In the genomic region with DNA sequence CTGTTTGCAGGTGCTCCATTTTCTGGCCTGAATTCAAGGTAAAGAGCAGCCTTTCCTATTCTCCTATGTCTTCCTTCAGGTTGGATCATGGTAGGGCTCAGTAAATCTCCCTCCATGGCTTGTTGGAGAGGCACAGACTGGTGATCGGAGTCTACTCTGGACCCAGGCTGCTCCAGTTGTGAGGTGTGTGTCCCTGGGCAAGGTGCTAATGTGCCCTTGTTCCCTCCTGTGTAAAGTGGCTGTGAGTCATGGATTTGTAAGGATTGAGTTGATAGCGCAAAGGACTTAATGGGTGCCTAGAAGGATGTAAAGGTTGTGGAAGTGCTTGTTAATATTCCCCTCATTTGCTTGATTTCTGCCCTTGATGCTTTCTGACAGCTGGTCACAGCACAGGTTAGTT, we compare ENCODE assay signal across 11 mouse cellular contexts. TPM values are rescaled to one million over a fixed set of nuclear protein-coding genes. Genes with fewer than 3 reads are reported as not detected.
DNase-seq lines count a peak whose midpoint lies in the region; ATAC-seq and TF ChIP-seq lines count a peak whose summit lies in the region.
"Had no signal": no experiment of that assay in that cellular context is flagged by ENCODE, and none has a peak within 500 bp of the region (broad histone marks: within the 10 kb centered on the region; RNA-seq: fewer than 3 reads in every experiment).

No protein-coding gene starts in this region.

- 0 out of 2 replicates have a peak overlapping the region, but pooled peaks have one; percentile 98 for H3K4me3 ChIP-seq in forebrain, embryonic 13.5 days
- H3K4me3 ChIP-seq in forebrain, embryonic 16.5 days (replicated peaks; ENCODE audit: low read length): no peak overlapping the region
- H3K4me3 ChIP-seq in lung, postnatal 0 days (ENCODE audit: low read depth, low read length): no peak overlapping the region
- H3K4me3 ChIP-seq in intestine, embryonic 16.5 days (ENCODE audit: low read length): peak overlapping the region; percentile 100
- H3K4me3 ChIP-seq in stomach, embryonic 14.5 days (ENCODE audit: low read depth, low read length): no peak overlapping the region

- peak overlapping the region; percentile 93; the same call in 1 of the 2 replicates for H3K4me2 ChIP-seq in forebrain, embryonic 13.5 days
- no peak overlapping the region for H3K4me2 ChIP-seq in forebrain, embryonic 16.5 days (ENCODE audit: low read length)
- no peak overlapping the region for H3K4me2 ChIP-seq in lung, postnatal 0 days (replicated peaks; ENCODE audit: low read depth, low read length)
- peak overlapping the region; percentile 73 for H3K4me2 ChIP-seq in intestine, embryonic 16.5 days (ENCODE audit: low read depth, low read length)
- H3K4me2 ChIP-seq in stomach, embryonic 14.5 days (replicated peaks; ENCODE audit: low read depth, low read length): peak overlapping the region; percentile 70; the same call in 1 of the 2 replicates

- peaks cover 59% of the 10 kb centered on the region for H3K36me3 ChIP-seq in forebrain, embryonic 13.5 days (ENCODE audit: poor library complexity, severe bottlenecking)
- peaks cover 13% of the 10 kb centered on the region; the same call in 1 of the 2 replicates for H3K36me3 ChIP-seq in forebrain, embryonic 16.5 days (ENCODE audit: control insufficient read depth, insufficient read depth)
- peaks cover 11% of the 10 kb centered on the region; the same call in 1 of the 2 replicates for H3K36me3 ChIP-seq in lung, postnatal 0 days (ENCODE audit: insufficient read depth, low read length)
- peaks cover 8% of the 10 kb centered on the region; the same call in 1 of the 2 replicates for H3K36me3 ChIP-seq in intestine, embryonic 16.5 days (ENCODE audit: control insufficient read depth, insufficient read depth, low read length)
- H3K36me3 ChIP-seq in stomach, embryonic 14.5 days (ENCODE audit: control insufficient read depth, insufficient read depth, low read length): peaks cover 44% of the 10 kb centered on the region

- TF ChIP-seq EP300 in lung, postnatal 0 days (IDR thresholded peaks at IDR 0.05): no peak

- no peak overlapping the region for H3K27ac ChIP-seq in forebrain, embryonic 13.5 days
- H3K27ac ChIP-seq in forebrain, embryonic 16.5 days (ENCODE audit: low read length): no peak overlapping the region
- no peak overlapping the region for H3K27ac ChIP-seq in lung, postnatal 0 days (ENCODE audit: low read length)
- peak overlapping the region; percentile 55 for H3K27ac ChIP-seq in intestine, embryonic 16.5 days (ENCODE audit: low read length)
- H3K27ac ChIP-seq in stomach, embryonic 14.5 days (ENCODE audit: low read length): no peak overlapping the region

- no peak overlapping the region for H3K9ac ChIP-seq in forebrain, embryonic 13.5 days
- no peak overlapping the region for H3K9ac ChIP-seq in forebrain, embryonic 16.5 days (replicated peaks; ENCODE audit: low read depth, low read length)
- no peak overlapping the region for H3K9ac ChIP-seq in lung, postnatal 0 days (replicated peaks; ENCODE audit: low read depth)
- peak overlapping the region; percentile 99 for H3K9ac ChIP-seq in intestine, embryonic 16.5 days (ENCODE audit: low read depth, low read length)
- H3K9ac ChIP-seq in stomach, embryonic 14.5 days (replicated peaks; ENCODE audit: low read depth, low read length): no peak overlapping the region

- ATAC-seq in forebrain, embryonic 13.5 days: no peak
- no peak for ATAC-seq in forebrain, embryonic 16.5 days
- no peak for ATAC-seq in lung, postnatal 0 days
- no peak for ATAC-seq in intestine, embryonic 16.5 days
- ATAC-seq in stomach, embryonic 14.5 days (ENCODE audit: insufficient number of reproducible peaks, insufficient read depth, low FRiP score, low read depth): no peak
- ATAC-seq in monocyte, adult 5-6 weeks (replicated peaks; ENCODE audit: insufficient number of reproducible peaks, low FRiP score, low TSS enrichment, poor library complexity, severe bottlenecking): no peak

- WGBS in forebrain, embryonic 13.5 days: 94% methylated on average over 2 of the region's 2 CpGs
- WGBS in forebrain, embryonic 16.5 days: 100% methylated on average over 2 of the region's 2 CpGs
- WGBS in lung, postnatal 0 days: 78% methylated on average over 2 of the region's 2 CpGs
- WGBS in intestine, embryonic 16.5 days: 86% methylated on average over 2 of the region's 2 CpGs
- WGBS in stomach, embryonic 14.5 days: 99% methylated on average over 2 of the region's 2 CpGs

- no peak for TF ChIP-seq CTCF in lung, postnatal 0 days (IDR thresholded peaks at IDR 0.05)

- H3K9me3 ChIP-seq in forebrain, embryonic 13.5 days (replicated peaks): no peaks in the 10 kb centered on the region
- H3K9me3 ChIP-seq in forebrain, embryonic 16.5 days (ENCODE audit: control insufficient read depth, low read length): no peaks in the 10 kb centered on the region
- H3K9me3 ChIP-seq in lung, postnatal 0 days (ENCODE audit: low read length): no peaks in the 10 kb centered on the region
- no peaks in the 10 kb centered on the region for H3K9me3 ChIP-seq in intestine, embryonic 16.5 days (ENCODE audit: control insufficient read depth, low read length)
- no peaks in the 10 kb centered on the region for H3K9me3 ChIP-seq in stomach, embryonic 14.5 days (ENCODE audit: control insufficient read depth, low read depth, low read length)

- no peaks in the 10 kb centered on the region for H3K27me3 ChIP-seq in forebrain, embryonic 13.5 days
- H3K27me3 ChIP-seq in forebrain, embryonic 16.5 days (replicated peaks; ENCODE audit: control insufficient read depth, insufficient read depth, low read length): no peaks in the 10 kb centered on the region
- no peaks in the 10 kb centered on the region for H3K27me3 ChIP-seq in lung, postnatal 0 days (replicated peaks; ENCODE audit: insufficient read depth, low read length)
- no peaks in the 10 kb centered on the region for H3K27me3 ChIP-seq in intestine, embryonic 16.5 days (replicated peaks; ENCODE audit: control insufficient read depth, insufficient read depth, low read length)
- no peaks in the 10 kb centered on the region for H3K27me3 ChIP-seq in stomach, embryonic 14.5 days (ENCODE audit: control insufficient read depth, insufficient read depth, low read length)

- peaks cover 20% of the 10 kb centered on the region for H3K4me1 ChIP-seq in forebrain, embryonic 13.5 days
- H3K4me1 ChIP-seq in forebrain, embryonic 16.5 days (replicated peaks; ENCODE audit: control insufficient read depth, insufficient read depth, low read length): peaks cover 21% of the 10 kb centered on the region
- peaks cover 7% of the 10 kb centered on the region for H3K4me1 ChIP-seq in lung, postnatal 0 days (ENCODE audit: insufficient read depth, low read depth, low read length)
- H3K4me1 ChIP-seq in intestine, embryonic 16.5 days (ENCODE audit: control insufficient read depth, insufficient read depth, low read length): peaks cover 14% of the 10 kb centered on the region
- H3K4me1 ChIP-seq in stomach, embryonic 14.5 days (ENCODE audit: control insufficient read depth, insufficient read depth, low read length): peaks cover 7% of the 10 kb centered on the region; the same call in 1 of the 2 replicates

- peak; percentile 37 for DNase-seq in lung, postnatal 0 days (ENCODE audit: low spot score)
- no peak for DNase-seq in lung, postnatal 4 days
- DNase-seq in adrenal gland, adult 2 months: no peak
- DNase-seq: cerebellum, postnatal 10 days; gastrocnemius, postnatal 25 days had no signal

RNA-seq across cellular contexts. Expression of a gene that starts 1.9 kb away (rescaled TPM):
- 60.5 and 68.9 TPM in 2 replicates for polyA plus RNA-seq in forebrain, embryonic 13.5 days (2015; fragmentation: Nextera tagmentation; extraction: Ambion mirVana)
- polyA plus RNA-seq in forebrain, embryonic 16.5 days (2015; fragmentation: Nextera tagmentation; extraction: Ambion mirVana): 97.9 and 104 TPM in 2 replicates
- 40.7 and 41.6 TPM in 2 replicates for polyA plus RNA-seq in lung, postnatal 0 days (2015; fragmentation: Nextera tagmentation; extraction: Ambion mirVana)
- 75.0 and 87.4 TPM in 2 replicates for polyA plus RNA-seq in intestine, embryonic 16.5 days (2015; fragmentation: Nextera tagmentation; extraction: Ambion mirVana)
- 63.2 and 63.4 TPM in 2 replicates for polyA plus RNA-seq in stomach, embryonic 14.5 days (2014; fragmentation: Nextera tagmentation; extraction: Ambion mirVana)
- total RNA-seq in adrenal gland, adult 2 months (2021): 100 to 1,000 TPM; 114 to 169 TPM
- 291 and 321 TPM in 2 replicates for polyA plus RNA-seq in adrenal gland, adult 2 months (2012; rRNA removed)
- total RNA-seq in monocyte, adult 5-6 weeks (2017): 65.8 to 88.9 TPM (median 80.5 TPM) in 3 replicates

RNA-seq across cellular contexts. Expression of a gene that starts 20.0 kb away (rescaled TPM):
- polyA plus RNA-seq in forebrain, embryonic 13.5 days (2015; fragmentation: Nextera tagmentation; extraction: Ambion mirVana): 149 and 152 TPM in 2 replicates
- 125 and 128 TPM in 2 replicates for polyA plus RNA-seq in forebrain, embryonic 16.5 days (2015; fragmentation: Nextera tagmentation; extraction: Ambion mirVana)
- polyA plus RNA-seq in lung, postnatal 0 days (2015; fragmentation: Nextera tagmentation; extraction: Ambion mirVana): 42.0 and 46.1 TPM in 2 replicates
- 107 and 112 TPM in 2 replicates for polyA plus RNA-seq in intestine, embryonic 16.5 days (2015; fragmentation: Nextera tagmentation; extraction: Ambion mirVana)
- polyA plus RNA-seq in stomach, embryonic 14.5 days (2014; fragmentation: Nextera tagmentation; extraction: Ambion mirVana): 106 and 119 TPM in 2 replicates
- 100 to 1,000 TPM; 157 to 168 TPM for total RNA-seq in adrenal gland, adult 2 months (2021)
- 126 and 150 TPM in 2 replicates for polyA plus RNA-seq in adrenal gland, adult 2 months (2012; rRNA removed)
- 119 to 185 TPM (median 151 TPM) in 3 replicates for total RNA-seq in monocyte, adult 5-6 weeks (2017)

RNA-seq across cellular contexts. Expression of a gene that starts 30.6 kb away (rescaled TPM):
- 45.3 and 45.6 TPM in 2 replicates for polyA plus RNA-seq in forebrain, embryonic 13.5 days (2015; fragmentation: Nextera tagmentation; extraction: Ambion mirVana)
- polyA plus RNA-seq in forebrain, embryonic 16.5 days (2015; fragmentation: Nextera tagmentation; extraction: Ambion mirVana): 52.7 and 62.4 TPM in 2 replicates
- 25.7 and 30.4 TPM in 2 replicates for polyA plus RNA-seq in lung, postnatal 0 days (2015; fragmentation: Nextera tagmentation; extraction: Ambion mirVana)
- 18.2 and 20.2 TPM in 2 replicates for polyA plus RNA-seq in intestine, embryonic 16.5 days (2015; fragmentation: Nextera tagmentation; extraction: Ambion mirVana)
- polyA plus RNA-seq in stomach, embryonic 14.5 days (2014; fragmentation: Nextera tagmentation; extraction: Ambion mirVana): 35.7 and 44.1 TPM in 2 replicates
- total RNA-seq in adrenal gland, adult 2 months (2021): 10 to 100 TPM in 1 of 2 experiments, 1 to 10 TPM in 1; 5.6 to 10.4 TPM
- 46.5 and 61.0 TPM in 2 replicates for polyA plus RNA-seq in adrenal gland, adult 2 months (2012; rRNA removed)
- not detected in 3 replicates for total RNA-seq in monocyte, adult 5-6 weeks (2017)

RNA-seq across cellular contexts. Expression of a gene that starts 34.8 kb away (rescaled TPM):
- not detected in 2 replicates for polyA plus RNA-seq in forebrain, embryonic 13.5 days (2015; fragmentation: Nextera tagmentation; extraction: Ambion mirVana)
- 0.14 TPM in 1 of 2 replicates, not detected in the other for polyA plus RNA-seq in forebrain, embryonic 16.5 days (2015; fragmentation: Nextera tagmentation; extraction: Ambion mirVana)
- not detected in 2 replicates for polyA plus RNA-seq in lung, postnatal 0 days (2015; fragmentation: Nextera tagmentation; extraction: Ambion mirVana)
- not detected in 2 replicates for polyA plus RNA-seq in intestine, embryonic 16.5 days (2015; fragmentation: Nextera tagmentation; extraction: Ambion mirVana)
- polyA plus RNA-seq in stomach, embryonic 14.5 days (2014; fragmentation: Nextera tagmentation; extraction: Ambion mirVana): not detected in 2 replicates
- total RNA-seq in adrenal gland, adult 2 months (2021): under 1 TPM in 1 of 2 experiments, not detected in 1; 0.59 TPM
- not detected in 2 replicates for polyA plus RNA-seq in adrenal gland, adult 2 months (2012; rRNA removed)
- not detected in 3 replicates for total RNA-seq in monocyte, adult 5-6 weeks (2017)
- total RNA-seq: gastrocnemius, postnatal 25 days had no signal
- polyA plus RNA-seq: C2C12 had no signal

RNA-seq across cellular contexts. Expression of a gene that starts 43.7 kb away (rescaled TPM):
- 5.6 and 8.4 TPM in 2 replicates for polyA plus RNA-seq in forebrain, embryonic 13.5 days (2015; fragmentation: Nextera tagmentation; extraction: Ambion mirVana)
- polyA plus RNA-seq in forebrain, embryonic 16.5 days (2015; fragmentation: Nextera tagmentation; extraction: Ambion mirVana): 8.0 and 9.5 TPM in 2 replicates
- 6.5 and 7.7 TPM in 2 replicates for polyA plus RNA-seq in lung, postnatal 0 days (2015; fragmentation: Nextera tagmentation; extraction: Ambion mirVana)
- 7.9 and 8.0 TPM in 2 replicates for polyA plus RNA-seq in intestine, embryonic 16.5 days (2015; fragmentation: Nextera tagmentation; extraction: Ambion mirVana)
- 4.6 and 6.2 TPM in 2 replicates for polyA plus RNA-seq in stomach, embryonic 14.5 days (2014; fragmentation: Nextera tagmentation; extraction: Ambion mirVana)
- total RNA-seq in adrenal gland, adult 2 months (2021): 1 to 10 TPM; 4.4 to 5.1 TPM
- 7.2 and 8.2 TPM in 2 replicates for polyA plus RNA-seq in adrenal gland, adult 2 months (2012; rRNA removed)
- 3.0 to 3.8 TPM (median 3.1 TPM) in 3 replicates for total RNA-seq in monocyte, adult 5-6 weeks (2017)

Comparison
In these comparisons a context has a peak if more than half of its experiments do, and no peak if none do; other contexts are left out.
1. H3K4me2 ChIP-seq: peak in forebrain, embryonic 13.5 days (single experiment), intestine, embryonic 16.5 days (single experiment) and stomach, embryonic 14.5 days (single experiment); none in forebrain, embryonic 16.5 days (single experiment) and lung, postnatal 0 days (single experiment).
2. H3K4me3 ChIP-seq: peak in forebrain, embryonic 13.5 days (single experiment) and intestine, embryonic 16.5 days (single experiment); none in forebrain, embryonic 16.5 days (single experiment), lung, postnatal 0 days (single experiment) and stomach, embryonic 14.5 days (single experiment).